Mouse (Mus musculus): ENCODE data around the gene Ccdc163.
"Not testable (repeated sequence)": the region's sequence is repeated elsewhere in the genome, so short reads cannot be mapped to it uniquely, and the experiment has no call there.

The Ccdc163 gene

DNA sequence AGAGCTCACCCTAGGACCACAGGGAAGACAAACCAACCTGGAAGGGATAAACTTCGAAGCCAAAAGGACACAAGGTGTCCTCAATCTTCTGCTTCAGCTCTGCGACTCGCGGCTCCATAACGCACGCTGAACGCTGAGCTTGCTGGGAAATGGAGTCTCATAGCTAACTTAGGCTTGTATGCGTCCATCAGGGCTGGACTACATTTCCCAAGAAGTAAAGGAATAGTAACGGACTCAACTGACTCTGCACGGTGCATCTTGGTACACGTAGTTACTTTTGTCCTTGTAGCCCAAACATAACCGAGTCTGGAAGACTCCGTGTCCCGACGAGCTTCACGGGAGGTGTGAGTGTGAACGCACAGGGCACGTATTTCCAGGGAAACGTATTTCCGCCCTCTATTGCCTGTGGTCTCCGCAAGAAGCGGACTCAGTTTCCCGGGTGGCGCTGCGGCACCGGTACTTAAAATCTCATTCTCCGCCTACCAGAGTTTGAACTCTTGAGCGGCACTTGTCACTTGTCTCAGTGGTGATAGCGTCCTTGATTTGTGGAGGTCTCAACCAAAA is at the start of gene Ccdc163, which contains the start of gene Mmachc:
TSS of gene Ccdc163 (plus strand) at position 309 of the 564 bp plus-strand sequence.
TSS of gene Mmachc (minus strand) at position 206 of the 564 bp plus-strand sequence.
- DNase-seq, result peak; percentile 97

DNA sequence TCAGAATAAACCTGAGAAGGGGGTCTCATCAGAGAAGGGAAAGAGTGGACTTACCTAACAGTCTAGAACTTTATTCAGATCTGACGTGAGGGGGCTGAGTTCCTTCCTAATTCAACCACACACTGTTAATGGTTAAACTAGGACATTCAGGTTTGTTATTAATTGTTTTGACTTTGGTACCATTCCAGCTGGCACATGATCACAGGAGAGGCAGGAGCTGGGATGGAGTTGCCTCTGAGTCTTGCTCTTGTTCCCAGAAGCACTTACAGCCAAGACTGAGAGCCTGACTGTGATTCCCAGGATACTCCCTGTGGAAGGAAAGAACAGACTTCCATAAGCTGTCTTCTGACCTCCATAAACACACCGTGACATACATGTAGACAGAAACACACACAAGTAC is 48.8 kb upstream of the Ccdc163 start:
- no peak for DNase-seq

DNA sequence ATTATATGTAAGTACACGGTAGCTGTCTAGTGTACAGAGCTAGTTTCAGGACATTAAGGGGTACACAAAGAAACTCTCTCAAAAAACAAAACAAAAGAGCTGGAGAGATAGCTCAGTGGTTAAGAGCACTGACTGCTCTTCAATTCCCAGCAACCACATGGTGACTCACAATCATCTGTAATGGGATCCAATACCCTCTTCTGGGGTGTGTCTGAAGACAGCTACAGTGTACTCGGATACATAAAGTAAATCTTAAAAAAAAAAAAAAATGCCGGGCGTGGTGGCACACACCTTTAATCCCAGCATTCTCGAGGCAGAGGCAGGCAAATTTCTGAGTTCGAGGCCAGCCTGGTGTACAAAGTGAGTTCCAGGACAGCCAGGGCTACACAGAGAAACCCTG is 48.4 kb upstream of the Ccdc163 start:
- not testable (repeated sequence) for DNase-seq

DNA sequence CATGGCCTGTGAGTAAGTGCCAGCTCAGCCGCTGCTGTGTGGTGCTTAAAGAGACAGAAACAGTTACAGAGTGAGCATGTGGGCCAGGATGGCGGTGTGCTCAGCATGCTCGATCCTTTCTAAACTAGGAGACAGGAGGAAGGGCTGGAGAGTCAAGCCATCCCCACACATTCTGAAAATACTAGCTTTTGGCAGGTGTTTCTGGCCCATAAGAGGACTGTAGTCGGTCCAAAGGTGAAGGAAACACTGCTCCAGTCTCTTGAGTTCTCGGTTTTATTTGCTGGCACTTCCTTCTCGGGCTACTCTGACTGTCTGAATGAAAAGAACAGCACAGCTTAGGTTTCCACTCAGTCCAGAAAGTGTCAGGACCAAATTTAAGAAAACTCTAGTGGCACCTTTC is 47.5 kb upstream of the Ccdc163 start:
- no peak for DNase-seq

DNA sequence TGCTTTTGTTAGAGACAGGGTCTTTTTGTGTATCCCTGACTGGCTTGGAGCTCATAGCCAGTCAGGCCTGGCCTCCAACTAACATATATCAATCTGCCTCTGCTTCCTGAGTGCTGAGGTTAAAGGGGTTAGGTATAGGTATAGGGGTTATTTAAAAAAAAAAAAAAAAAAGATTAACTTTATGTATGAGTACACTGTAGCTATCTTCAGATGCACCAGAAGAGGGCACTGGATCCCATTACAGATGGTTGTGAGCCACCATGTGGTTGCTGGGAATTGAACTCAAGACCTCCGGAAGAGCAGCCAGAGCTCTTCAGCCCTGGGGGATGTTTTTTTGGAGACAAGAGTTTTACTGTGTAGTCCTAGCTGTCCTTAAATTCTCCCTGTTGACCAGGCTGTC is 46.3 kb upstream of the Ccdc163 start:
- no peak for DNase-seq

DNA sequence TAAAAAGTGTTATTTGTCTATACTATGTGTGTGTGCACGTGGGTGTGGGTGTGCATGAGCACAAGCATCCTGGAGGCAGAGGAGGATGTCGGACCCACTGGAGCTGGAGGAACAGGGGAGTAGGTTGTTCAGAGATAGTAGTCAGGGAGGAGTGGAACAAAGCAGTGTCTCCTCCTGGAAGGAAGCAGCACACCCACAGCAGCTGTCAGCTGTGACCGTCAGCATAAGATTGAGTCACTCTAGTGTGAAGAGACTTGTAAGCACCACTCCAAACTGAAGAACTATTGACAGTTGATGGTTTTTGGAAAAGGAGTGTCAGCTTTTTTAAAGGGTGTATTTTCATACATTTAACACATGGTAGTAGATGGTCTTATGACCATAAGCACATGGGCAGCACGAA is 41.7 kb upstream of the Ccdc163 start:
- no peak for DNase-seq

DNA sequence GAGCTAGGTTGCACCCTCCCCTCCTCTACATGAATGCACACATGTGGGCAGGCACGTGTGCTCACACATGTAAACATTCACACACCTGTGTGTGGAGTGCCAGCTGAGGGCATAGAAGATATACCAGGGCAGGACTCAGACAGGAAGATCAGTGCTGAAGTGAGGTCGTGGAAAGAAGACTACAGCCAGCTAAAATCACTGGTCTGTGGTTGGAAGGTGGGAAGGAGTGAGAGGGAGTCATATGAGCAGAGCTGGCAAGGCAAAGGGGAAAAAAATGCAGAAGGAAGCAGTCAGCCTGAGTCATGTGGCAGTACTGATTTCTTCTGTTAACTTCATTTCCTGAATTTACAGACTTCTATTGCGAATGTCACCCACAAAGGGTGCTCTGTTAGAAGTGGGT is 40.2 kb upstream of the Ccdc163 start:
- DNase-seq, result no peak

DNA sequence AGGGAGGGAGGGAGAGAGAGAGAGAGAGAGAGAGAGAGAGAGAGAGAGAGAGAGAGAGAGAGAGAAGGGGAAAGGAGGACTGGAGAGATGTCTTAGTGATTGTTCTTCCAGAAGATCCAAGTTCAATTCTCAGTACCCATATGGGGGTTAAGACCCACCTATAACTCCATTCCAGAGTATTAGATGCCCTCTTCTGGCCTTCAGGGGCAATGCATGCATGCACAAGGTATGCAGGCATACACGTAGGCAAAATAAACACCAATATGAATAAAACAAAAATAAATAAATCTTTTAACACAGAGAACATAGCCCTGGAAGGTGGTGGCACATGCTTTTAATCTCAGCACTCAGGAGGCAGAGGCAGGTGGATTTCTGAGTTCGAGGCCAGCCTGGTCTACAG is 39.0 kb upstream of the Ccdc163 start:
- no peak for DNase-seq

DNA sequence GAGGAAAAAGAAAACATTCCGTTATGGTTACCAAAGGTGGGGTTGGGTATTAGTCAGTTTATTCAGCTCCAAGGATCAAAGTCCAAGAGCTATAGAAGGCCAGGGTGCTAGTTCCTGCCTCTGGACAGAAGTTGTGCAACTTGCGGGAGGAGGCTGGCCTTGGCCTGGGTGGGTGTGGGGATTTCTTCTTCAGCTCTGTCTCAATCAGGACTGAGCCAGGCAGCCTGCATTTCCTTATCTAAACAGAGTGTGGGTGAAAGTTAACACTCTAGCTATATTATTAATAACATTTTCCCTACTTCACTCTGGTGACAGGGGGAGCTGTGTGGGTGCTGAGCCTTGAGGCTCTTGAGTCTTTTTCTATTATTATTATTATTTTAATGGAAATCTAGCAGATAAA is 35.5 kb upstream of the Ccdc163 start:
- DNase-seq, result no peak

DNA sequence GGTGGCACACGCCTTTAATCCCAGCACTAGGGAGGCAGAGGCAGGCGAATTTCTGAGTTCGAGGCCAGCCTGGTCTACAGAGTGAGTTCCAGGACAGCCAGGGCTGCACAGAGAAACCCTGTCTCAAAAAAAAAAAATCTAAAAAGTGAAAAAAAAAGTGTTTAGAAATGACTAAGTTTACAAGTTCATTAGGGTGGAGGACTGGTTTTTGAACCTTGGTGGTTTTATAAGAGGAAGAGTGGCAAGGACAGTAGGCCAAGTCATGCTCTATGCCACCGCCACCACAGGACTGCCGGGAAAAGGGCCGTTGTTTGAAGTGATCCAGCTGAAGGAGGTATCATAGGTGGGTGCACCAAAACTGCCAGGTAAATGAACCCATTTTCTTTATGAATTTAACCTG is 33.5 kb upstream of the Ccdc163 start:
- not testable (repeated sequence) for DNase-seq

DNA sequence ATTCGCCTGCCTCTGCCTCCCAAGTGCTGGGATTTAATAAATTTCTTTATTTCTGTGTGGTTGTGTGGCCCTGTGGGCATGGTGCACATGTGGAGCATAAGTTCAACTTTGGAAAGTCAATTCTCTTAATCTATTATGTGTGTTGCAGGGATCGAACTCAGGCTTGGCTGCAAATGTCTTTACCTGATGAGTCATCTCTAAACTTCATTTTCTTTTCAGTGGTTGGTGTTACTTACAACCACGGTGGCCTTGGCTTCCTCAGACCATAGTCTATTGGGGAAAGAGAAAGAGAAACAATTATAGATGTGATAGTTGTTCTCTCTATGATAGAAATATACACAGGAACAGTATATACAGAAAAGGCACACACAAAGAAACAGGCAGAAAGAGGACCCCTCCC is 32.3 kb upstream of the Ccdc163 start:
- no peak for DNase-seq

DNA sequence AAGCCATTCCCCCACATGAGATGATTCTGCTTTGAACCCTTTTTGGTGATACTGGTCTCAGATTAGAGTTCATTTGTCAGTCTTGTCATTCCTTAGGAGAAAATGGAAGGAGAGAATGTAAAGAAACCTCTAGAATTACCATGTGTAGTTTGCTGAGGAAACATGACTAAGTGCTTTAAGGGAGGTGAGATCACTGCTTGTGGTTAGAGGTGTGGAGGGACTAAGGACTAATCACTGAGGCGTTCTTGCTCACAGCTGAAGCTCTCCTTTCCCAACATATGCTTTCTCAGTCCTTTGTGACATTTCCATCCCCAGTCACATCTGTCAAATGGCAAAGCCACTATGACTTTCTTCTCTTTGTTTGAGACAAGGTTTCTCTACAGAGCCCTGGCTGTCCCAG is 30.5 kb upstream of the Ccdc163 start:
- DNase-seq, result no peak

DNA sequence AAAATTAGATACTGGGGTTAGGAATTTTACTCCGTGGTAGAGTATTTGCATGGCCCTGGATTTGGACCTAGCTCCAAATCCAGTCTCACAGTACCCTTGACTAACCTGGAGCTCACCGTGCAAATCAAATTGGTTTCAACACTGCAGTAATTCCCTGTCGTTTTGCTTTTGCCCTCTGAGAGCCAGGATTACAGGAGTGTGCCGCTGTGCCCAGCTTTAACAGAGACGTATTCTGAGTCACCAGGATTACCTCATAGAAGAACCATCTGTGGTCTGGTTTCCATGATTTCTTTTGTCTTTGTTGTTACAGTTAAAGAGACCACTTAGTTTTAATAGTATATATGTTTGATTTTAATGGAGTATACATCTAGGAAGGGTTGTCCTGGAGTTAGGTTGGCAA is 29.2 kb upstream of the Ccdc163 start:
- DNase-seq, result no peak

DNA sequence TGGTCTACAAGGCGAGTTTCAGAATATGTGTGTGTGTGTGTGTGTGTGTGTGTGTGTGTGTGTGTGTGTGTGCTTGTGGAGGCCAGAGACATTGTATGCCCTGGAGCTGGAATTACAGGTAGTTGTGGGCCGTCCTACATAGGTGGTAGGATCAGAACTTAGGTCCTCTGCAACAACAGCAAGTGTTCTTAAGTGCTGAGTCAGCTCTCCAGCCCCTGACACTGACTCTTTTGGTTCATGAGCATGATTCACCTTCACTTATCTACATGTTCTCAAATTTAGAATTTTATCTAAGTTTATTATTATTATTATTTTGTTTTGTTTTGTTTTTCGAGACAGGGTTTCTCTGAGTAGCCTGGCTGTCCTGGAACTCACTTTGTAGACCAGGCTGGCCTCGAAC is 27.8 kb upstream of the Ccdc163 start:
- DNase-seq, result not testable (repeated sequence)

DNA sequence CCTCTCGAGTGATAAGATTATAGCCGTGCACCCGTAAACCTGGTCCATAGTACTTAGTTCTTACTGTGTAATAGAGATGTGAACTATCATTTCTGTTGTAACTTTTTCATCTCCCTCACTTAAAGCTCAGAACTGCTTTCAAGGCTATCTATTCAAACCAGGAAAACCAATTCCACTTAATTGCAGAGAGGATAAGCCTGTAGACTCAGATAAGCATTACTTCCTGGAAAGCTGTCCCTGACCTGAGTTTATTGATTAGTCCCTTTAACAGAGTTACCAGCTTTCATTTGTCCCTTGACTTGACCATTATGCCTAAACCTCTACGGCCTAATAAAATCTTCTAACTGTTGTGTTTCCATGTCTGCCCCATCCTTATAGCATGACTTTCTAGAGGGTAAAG is 24.4 kb upstream of the Ccdc163 start:
- no peak for DNase-seq

DNA sequence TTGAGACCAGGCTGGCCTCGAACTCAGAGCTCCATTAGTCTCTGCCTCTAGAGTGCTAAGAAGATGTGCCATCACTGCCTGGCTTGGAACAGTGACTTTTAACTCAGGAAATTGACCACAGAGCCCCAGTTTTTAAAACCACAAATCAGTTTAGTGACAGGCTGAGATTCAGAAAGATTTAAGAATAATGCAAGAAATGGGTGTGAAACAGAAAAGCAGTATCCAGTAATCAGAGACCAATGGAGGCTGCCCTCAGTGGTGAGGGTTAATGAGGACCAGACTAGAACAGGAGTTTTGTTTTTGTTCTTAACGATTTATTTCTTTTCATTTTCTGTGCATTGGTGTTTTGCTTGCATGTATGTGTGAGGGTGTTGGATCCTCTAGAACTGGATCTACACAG is 23.6 kb upstream of the Ccdc163 start:
- DNase-seq, result no peak

DNA sequence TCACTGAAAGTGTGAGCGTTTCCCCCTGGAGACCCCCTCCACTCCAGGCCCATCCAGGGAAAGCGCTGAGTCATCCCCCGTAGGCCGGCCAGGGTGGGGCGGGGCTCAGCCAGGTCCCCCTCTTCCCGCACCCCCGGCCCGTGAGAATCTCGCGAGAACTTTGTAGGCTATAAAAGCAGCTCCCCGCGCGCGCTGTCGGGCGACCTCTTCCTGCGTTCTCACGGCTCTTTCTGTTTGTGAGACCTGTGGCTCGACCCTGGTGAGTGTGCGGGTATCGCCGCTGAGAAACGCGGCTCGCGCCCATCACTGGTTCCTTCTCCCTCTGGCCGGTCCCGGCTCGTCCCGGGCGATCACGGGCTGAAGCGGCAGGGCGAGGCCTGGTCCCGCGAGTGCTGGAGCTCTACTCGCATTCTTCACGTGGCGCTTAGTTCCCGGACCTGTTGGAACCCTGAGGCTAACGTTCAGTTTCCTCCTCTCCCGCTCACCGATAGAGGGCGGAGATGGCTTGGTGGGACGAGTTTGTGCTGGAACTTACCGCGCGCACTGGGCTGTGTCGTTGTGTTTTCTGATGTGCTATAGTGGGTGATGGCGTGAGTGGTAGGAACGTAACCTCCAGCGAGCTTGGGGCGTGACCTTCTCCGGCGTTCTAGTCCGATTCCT is 22.8 kb upstream of the Ccdc163 start, which contains the start of gene Prdx1:
TSS of gene Prdx1 (plus strand) at position 143 of the 660 bp plus-strand sequence.
- peak; percentile 91 for DNase-seq

DNA sequence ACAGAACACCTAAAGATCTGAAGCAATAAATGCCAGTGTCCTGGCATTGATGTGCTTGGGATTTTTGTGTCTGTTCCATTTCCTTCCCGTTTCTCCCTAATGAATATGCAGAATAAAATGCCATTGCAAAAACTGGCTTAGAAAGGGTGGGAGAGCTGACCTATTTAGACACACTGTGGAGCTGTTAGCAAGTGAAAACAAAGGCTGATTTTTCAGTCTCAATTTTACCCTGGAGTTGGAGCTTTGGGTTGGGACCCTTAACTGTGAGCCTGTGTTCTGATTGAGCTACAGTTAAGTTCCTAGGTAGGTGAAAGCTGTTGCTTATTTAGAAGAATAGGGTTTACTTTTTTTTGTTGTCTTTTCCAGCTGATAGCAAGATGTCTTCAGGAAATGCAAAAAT is 21.3 kb upstream of the Ccdc163 start:
- no peak for DNase-seq

DNA sequence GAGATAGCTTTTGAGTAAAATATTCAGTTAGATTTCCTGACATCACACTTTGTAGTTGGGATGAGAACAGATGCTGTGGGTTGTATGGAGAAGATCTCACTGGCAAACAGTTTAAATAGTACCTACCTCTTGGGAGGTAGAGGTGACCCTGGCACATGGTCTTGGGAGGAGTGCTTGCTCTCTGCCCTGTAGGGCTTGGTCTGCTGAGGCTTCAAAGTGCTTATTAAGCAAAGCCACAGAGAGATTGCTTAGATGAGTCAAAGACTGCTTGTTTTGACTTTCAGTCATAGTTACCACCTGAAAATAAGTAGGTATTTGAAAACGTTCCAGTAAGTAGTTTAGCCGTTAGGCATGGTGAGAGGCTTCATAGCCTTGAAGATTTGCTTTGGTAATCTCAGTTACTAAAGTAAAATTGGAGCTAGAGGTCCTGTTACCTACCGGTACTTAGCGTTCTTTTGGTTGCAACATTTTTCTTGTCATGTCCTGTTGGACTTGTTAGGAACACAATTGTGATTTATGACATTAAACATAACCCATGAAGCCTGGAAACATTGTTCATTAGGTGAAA is 18.9 kb upstream of the Ccdc163 start:
- DNase-seq, result no peak

DNA sequence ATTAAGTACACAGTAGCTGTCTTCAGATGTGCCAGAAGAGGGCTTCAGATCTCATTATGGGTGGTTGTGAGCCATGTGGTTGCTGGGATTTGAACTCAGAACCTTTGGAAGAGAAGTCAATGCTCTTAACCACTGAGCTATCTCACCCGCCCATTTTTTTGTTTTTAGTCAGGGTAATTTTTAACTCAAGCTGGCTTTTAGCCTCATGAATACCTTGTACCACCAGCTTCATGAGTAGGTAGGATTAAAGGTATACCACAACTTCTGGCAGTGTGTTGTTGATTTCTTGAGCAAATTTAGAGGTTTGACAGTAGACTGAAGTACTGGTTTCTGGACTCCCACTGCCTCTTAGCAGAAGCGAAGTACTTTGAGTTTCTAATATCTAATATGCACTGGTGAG is 16.2 kb upstream of the Ccdc163 start:
- no peak for DNase-seq

DNA sequence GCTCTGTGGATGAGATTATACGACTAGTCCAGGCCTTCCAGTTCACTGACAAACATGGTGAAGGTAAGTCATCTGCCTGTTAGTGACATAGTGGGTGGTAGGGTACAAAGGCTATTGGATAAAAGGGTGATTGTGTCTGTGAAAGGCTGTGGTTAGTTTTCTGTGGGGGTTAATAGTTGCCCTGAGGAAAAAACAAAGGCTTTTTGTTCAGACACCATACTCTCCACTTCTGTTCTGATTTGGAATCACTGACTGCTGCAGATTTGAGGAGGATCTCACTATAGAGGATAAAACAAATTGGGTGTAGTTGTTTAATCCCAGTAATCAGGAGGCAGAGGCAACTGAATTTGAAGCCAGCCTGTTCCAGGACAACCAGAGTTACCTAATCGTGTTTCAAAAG is 14.5 kb upstream of the Ccdc163 start:
- no peak for DNase-seq

DNA sequence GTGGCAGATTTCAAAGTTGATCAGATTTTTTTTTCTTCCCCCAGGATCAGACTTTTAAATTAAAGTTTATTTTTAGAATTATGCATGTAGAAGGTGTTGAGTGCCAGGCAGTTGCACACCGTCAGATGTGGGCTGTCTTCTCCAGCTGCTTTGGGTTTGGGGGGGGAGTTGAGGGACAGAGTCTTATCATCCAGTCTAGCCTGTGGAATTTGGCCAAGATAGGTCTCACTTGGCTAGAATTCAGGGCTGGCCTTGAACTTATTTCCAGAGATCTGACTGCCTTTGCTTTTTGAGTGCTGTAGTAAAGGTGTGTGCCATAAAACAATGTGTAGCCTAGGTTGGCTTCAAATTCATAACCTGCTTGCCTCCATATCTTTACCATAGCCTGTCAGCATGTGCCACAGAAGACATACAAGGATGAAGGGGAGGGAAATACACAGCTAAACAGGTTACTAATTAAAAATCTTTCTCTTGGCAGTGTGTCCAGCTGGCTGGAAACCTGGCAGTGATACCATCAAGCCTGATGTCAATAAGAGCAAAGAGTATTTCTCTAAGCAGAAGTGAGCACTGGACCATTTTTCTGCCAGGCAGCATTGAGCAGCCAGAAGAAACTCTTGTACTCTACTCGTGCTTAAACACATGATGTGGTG is 9.5 kb upstream of the Ccdc163 start:
- DNase-seq, result no peak

DNA sequence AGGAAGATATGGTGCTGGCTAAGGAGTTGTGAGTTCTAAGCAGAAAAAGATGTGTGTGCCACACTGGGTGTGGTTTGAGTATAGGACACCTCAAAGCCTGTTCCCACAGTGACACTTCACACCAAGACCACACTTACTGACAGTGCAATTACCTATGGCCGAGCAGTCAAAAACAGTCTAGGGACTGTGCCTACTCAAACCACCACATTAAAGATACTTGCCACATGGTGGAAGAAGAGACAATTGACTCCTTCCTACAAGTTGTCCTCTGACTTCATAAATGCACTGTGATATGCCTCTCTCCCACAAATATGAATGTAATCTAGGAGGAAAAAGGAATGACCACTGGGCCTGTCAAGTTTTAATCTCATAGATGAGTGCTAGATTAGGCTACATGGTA is 7.3 kb upstream of the Ccdc163 start:
- DNase-seq, result no peak

DNA sequence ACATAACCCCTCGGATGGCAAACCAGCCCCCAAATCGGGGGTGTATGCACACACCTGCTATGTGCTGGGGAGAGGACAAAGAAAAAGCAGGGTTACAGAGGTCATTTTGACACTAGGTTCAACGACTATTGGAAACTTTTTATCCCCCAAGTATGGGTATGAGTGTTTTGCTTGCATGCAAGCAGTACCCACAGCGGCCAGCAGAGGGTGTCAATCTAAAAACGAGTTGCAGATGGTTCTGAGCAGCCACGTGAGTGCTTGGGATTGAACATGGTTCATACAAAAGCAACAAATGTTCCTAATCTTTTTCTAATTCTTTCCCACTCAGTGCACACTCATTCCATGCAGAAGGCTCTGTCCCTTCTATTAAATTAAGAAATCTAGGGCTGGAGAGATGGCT is 4.5 kb upstream of the Ccdc163 start:
- peak; percentile 62 for DNase-seq

Measured in cerebellum, adult 9-10 months (tissue).